Mouse (Mus musculus) forebrain, embryonic 12.5 days (tissue): ENCODE measurements around the gene Tnfrsf21. TPM values are rescaled to one million over a fixed set of nuclear protein-coding genes. Genes with fewer than 3 reads are reported as not detected.

ENCODE experiments used
- ATAC-seq: fragments of 200-750 bp; cut with Nextera tagmentation; 2 replicates; pipeline ENCODE4 v1.8.0; 2017; ENCODE audit warnings: moderate TSS enrichment; ENCODE audit not compliant: low FRiP score
- H3K27ac ChIP-seq: fragments of 300-500 bp; sonication (generic); 2 replicates; pipeline ENCODE4 v1.5.1; 2016; ENCODE audit warnings: mild to moderate bottlenecking
- H3K27me3 ChIP-seq: fragments of 300-500 bp; sonication (generic); 2 replicates; pipeline ENCODE4 v1.6.1; 2016; ENCODE audit warnings: mild to moderate bottlenecking
- H3K36me3 ChIP-seq: fragments of 300-500 bp; sonication (generic); replicated peaks from 2 replicates; pipeline ENCODE4 v1.6.1; 2016; ENCODE audit warnings: mild to moderate bottlenecking
- H3K4me1 ChIP-seq: fragments of 300-500 bp; sonication (generic); 2 replicates; pipeline ENCODE4 v1.6.1; 2016
- H3K4me2 ChIP-seq: fragments of 300-500 bp; sonication (generic); 2 replicates; pipeline ENCODE4 v1.6.1; 2016; ENCODE audit warnings: mild to moderate bottlenecking, moderate library complexity
- H3K4me3 ChIP-seq: fragments of 300-500 bp; sonication (generic); replicated peaks from 2 replicates; pipeline ENCODE4 v1.5.1; 2016; ENCODE audit warnings: mild to moderate bottlenecking
- H3K9ac ChIP-seq: fragments of 300-500 bp; sonication (generic); 2 replicates; pipeline ENCODE4 v1.6.1; 2016; ENCODE audit warnings: mild to moderate bottlenecking
- H3K9me3 ChIP-seq: fragments of 300-500 bp; sonication (generic); 2 replicates; pipeline ENCODE4 v1.6.1; 2016
- WGBS: fragments of 180-500 bp; shearing (Covaris S2); methylation state at CpG from one replicate; pipeline ENCODE4 v1.1.7; 2016; 5-methylcytosine and 5-hydroxymethylcytosine counted together
- polyA plus RNA-seq: library from polyadenylated mRNA; unstranded; fragments of >200 nt; fragmentation: Nextera tagmentation; extraction: Ambion mirVana; gene quantifications from 2 replicates; pipeline ENCODE4 v1.2.1, GENCODE M21; 2016

Gene Tnfrsf21
- polyA plus RNA-seq, 1 experiment from 2014 or later, result 39.0 TPM

DNA sequence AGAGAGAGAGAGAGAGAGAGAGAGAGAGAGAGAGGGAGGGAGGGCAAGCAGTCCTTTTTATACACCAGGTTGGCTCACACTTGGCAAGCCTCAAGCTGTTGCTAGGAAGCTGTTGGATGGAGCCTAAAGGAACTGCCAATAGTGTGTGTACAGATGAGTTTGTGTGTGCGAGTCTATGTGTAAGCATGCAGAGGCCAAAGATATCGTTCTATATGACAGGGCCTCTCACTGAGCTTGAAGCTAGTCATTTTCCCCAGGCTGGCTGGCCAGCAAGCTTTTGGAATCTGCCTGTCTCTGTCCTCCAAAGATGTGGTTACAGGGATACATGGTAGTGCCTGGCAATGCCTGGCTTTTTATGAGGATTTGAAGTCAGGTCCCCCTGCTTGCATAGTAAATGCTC, 104.7 kb downstream of the Tnfrsf21 start:
- 93% methylated on average over 2 of the region's 2 CpGs for WGBS
- no peak overlapping the region for H3K9ac ChIP-seq
- no peak for ATAC-seq
- H3K4me2 ChIP-seq, result no peak overlapping the region
- no peaks in the 10 kb centered on the region for H3K27me3 ChIP-seq
- H3K4me1 ChIP-seq, result no peaks in the 10 kb centered on the region
- H3K36me3 ChIP-seq, result no peaks in the 10 kb centered on the region
- no peaks in the 10 kb centered on the region for H3K9me3 ChIP-seq
- H3K4me3 ChIP-seq, result no peak overlapping the region
- no peak overlapping the region for H3K27ac ChIP-seq

- H3K9ac ChIP-seq, result no peak overlapping the region
- H3K9me3 ChIP-seq, result no peaks in the 10 kb centered on the region
- no peaks in the 10 kb centered on the region for H3K36me3 ChIP-seq
- no peak overlapping the region for H3K4me3 ChIP-seq
- H3K4me2 ChIP-seq, result no peak overlapping the region
- no peak overlapping the region for H3K27ac ChIP-seq
- H3K4me1 ChIP-seq, result no peaks in the 10 kb centered on the region
- ATAC-seq, result no peak
- 92% methylated on average over 3 of the region's 3 CpGs for WGBS
- no peaks in the 10 kb centered on the region for H3K27me3 ChIP-seq
Measured at GRCm38 (mm10) chr17:43128305-43128704, 112.0 kb downstream of the Tnfrsf21 start.

- ATAC-seq, result no peak
Measured at GRCm38 (mm10) chr17:43128908-43129533, 112.7 kb downstream of the Tnfrsf21 start.

DNA sequence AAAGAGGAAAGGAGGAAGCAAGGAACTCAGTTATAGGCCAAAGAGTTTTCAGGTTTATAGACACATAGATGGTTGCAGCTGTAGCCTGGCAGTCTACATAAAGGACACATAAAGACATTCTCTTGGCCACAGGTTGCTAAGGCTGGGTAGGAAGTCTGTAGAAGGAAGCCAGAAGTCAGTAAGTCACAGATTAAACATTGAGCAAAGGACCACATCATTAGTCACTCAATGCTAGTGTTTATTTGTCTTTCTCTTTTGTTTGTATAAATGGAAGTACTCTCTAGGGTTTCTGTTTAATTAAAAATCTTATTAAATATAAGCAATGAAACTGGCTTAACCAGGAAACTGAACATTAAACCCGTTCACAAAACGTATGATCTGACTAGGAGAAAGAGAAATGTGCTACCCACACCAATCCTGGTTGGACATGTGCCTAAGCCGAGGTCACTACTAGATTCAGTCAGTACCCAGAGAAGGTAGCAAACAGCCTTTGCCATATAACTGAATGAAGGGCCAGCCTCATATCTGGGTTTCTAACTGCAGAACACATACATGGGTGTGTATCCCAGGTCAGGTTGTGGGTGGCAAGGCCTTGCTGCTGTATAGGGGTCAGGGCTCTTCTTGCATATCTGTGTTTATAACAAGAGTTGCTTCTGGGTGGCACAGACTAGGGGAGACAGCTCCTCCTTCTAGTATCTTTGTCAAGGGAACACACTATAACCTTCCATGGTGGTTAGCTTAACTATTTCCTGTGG, 113.9 kb downstream of the Tnfrsf21 start:
- Histone ChIP-seq H3K4me3 (no peak overlapping the region), H3K9me3 (no peaks in the 10 kb centered on the region), H3K9ac (no peak overlapping the region), H3K4me1 (no peaks in the 10 kb centered on the region), H3K4me2 (no peak overlapping the region), H3K36me3 (no peaks in the 10 kb centered on the region), H3K27ac (no peak overlapping the region), H3K27me3 (no peaks in the 10 kb centered on the region)
- no peak for ATAC-seq
- 88% methylated on average over 3 of the region's 3 CpGs for WGBS

More at GRCm38 (mm10) chr17:43128908-43129533, 112.7 kb downstream of the Tnfrsf21 start:
- Histone ChIP-seq H3K9ac (no peak overlapping the region), H3K4me1 (no peaks in the 10 kb centered on the region), H3K27ac (no peak overlapping the region), H3K9me3 (no peaks in the 10 kb centered on the region), H3K27me3 (no peaks in the 10 kb centered on the region), H3K4me2 (no peak overlapping the region), H3K4me3 (no peak overlapping the region), H3K36me3 (no peaks in the 10 kb centered on the region)
- 94% methylated on average over 6 of the region's 7 CpGs for WGBS

DNA sequence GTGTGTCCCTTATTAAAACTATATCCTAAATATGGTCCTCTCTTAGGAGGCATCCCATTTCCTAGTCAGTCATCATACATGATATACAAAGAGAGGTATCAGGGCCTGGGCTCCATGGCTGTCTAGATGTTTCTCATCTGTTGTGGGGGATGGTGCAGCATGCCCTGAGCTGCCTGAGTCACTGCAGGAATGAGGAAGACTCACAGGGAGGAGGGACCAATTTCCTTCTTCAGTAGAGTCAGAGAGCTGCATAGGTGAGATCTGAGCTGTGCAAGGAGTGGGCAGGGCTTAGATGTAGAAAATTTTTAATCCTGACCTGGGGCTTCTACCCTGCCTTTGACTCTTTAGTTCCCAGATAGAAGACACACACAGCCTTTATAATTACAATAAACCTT, 114.5 kb downstream of the Tnfrsf21 start:
- H3K36me3 ChIP-seq, result no peaks in the 10 kb centered on the region
- ATAC-seq, result no peak
- H3K9me3 ChIP-seq, result no peaks in the 10 kb centered on the region
- no peak overlapping the region for H3K27ac ChIP-seq
- no peaks in the 10 kb centered on the region for H3K4me1 ChIP-seq
- H3K4me2 ChIP-seq, result no peak overlapping the region
- no peak overlapping the region for H3K4me3 ChIP-seq
- no peak overlapping the region for H3K9ac ChIP-seq
- H3K27me3 ChIP-seq, result no peaks in the 10 kb centered on the region

GRCm38 (mm10) chr17:43132477-43132876, 116.1 kb downstream of the Tnfrsf21 start:
- no peak overlapping the region for H3K4me3 ChIP-seq
- no peaks in the 10 kb centered on the region for H3K27me3 ChIP-seq
- no peaks in the 10 kb centered on the region for H3K9me3 ChIP-seq
- H3K9ac ChIP-seq, result no peak overlapping the region
- ATAC-seq, result no peak
- H3K4me2 ChIP-seq, result no peak overlapping the region
- WGBS, result 83% methylated on average over 5 of the region's 5 CpGs
- H3K4me1 ChIP-seq, result no peaks in the 10 kb centered on the region
- no peaks in the 10 kb centered on the region for H3K36me3 ChIP-seq
- H3K27ac ChIP-seq, result no peak overlapping the region

GRCm38 (mm10) chr17:43133106-43133505, 116.8 kb downstream of the Tnfrsf21 start:
- H3K9ac ChIP-seq, result no peak overlapping the region
- no peaks in the 10 kb centered on the region for H3K4me1 ChIP-seq
- H3K27ac ChIP-seq, result no peak overlapping the region
- no peaks in the 10 kb centered on the region for H3K36me3 ChIP-seq
- no peaks in the 10 kb centered on the region for H3K9me3 ChIP-seq
- no peak overlapping the region for H3K4me3 ChIP-seq
- no peaks in the 10 kb centered on the region for H3K27me3 ChIP-seq
- ATAC-seq, result no peak
- WGBS, result 85% methylated on average over 4 of the region's 4 CpGs
- no peak overlapping the region for H3K4me2 ChIP-seq

GRCm38 (mm10) chr17:43134991-43135390, 118.6 kb downstream of the Tnfrsf21 start:
- Histone ChIP-seq H3K27ac (no peak overlapping the region), H3K36me3 (no peaks in the 10 kb centered on the region), H3K4me1 (no peaks in the 10 kb centered on the region), H3K9me3 (no peaks in the 10 kb centered on the region), H3K9ac (no peak overlapping the region), H3K4me2 (no peak overlapping the region), H3K4me3 (no peak overlapping the region), H3K27me3 (no peaks in the 10 kb centered on the region)
- ATAC-seq, result no peak
- 79% methylated on average over 4 of the region's 4 CpGs for WGBS

- 52% methylated on average over 7 of the region's 7 CpGs for WGBS
- no peaks in the 10 kb centered on the region for H3K4me1 ChIP-seq
- ATAC-seq, result 0 out of 2 replicates have a peak, but pooled peaks have one; percentile 39
Measured at GRCm38 (mm10) chr17:43135398-43136265, 119.3 kb downstream of the Tnfrsf21 start.

DNA sequence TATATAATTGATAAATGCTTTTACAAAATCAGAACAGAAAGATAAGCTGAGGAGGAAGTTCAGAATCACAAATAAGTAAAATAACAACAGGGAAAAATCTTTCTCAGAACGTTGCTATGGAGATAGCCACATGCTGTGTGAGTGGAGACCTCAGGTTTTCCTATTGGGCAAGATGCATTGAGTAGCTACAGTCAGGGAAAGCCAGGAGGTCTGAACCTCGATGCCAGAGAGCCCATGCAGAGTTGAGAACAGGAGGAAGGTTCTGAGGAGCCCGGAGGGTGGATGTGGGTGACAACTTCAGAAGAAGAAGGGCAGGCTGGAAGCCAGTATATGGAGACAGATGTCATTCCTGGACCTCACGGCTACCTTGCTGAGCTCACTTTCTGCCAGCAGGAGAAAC, 120.4 kb downstream of the Tnfrsf21 start:
- Histone ChIP-seq H3K27ac (no peak overlapping the region), H3K36me3 (no peaks in the 10 kb centered on the region), H3K4me1 (no peaks in the 10 kb centered on the region), H3K27me3 (no peaks in the 10 kb centered on the region), H3K4me2 (no peak overlapping the region), H3K9me3 (no peaks in the 10 kb centered on the region), H3K9ac (no peak overlapping the region), H3K4me3 (no peak overlapping the region)
- no peak for ATAC-seq
- 61% methylated on average over 4 of the region's 4 CpGs for WGBS

More at GRCm38 (mm10) chr17:43135398-43136265, 119.3 kb downstream of the Tnfrsf21 start:
- H3K27me3 ChIP-seq, result no peaks in the 10 kb centered on the region
- H3K9me3 ChIP-seq, result no peaks in the 10 kb centered on the region
- no peaks in the 10 kb centered on the region for H3K36me3 ChIP-seq
- H3K4me2 ChIP-seq, result no peak overlapping the region
- no peak overlapping the region; the same call in 1 of the 2 replicates for H3K27ac ChIP-seq
- H3K9ac ChIP-seq, result no peak overlapping the region
- no peak overlapping the region for H3K4me3 ChIP-seq

DNA sequence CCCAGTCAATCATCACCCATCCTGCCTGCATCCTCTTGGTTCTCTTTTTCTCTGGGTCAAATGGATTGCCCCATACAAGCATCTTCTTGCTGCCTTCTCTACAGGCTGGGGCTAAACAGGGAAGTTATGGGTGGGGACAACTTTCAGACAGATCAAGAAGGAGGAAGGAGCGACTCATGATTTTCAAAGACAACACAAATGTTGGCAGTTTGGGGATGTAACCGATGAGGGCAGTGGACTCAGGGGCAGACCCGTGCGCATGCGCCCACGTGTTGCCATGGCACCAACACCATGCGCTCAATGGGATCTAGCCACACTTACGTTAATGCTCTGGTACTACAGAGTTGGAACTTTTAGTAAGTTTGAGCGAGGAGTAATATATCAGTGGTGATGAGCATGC, 121.5 kb downstream of the Tnfrsf21 start:
- no peaks in the 10 kb centered on the region for H3K4me1 ChIP-seq
- H3K27ac ChIP-seq, result no peak overlapping the region
- WGBS, result 98% methylated on average over 9 of the region's 9 CpGs
- no peak overlapping the region for H3K4me3 ChIP-seq
- no peak overlapping the region for H3K4me2 ChIP-seq
- ATAC-seq, result no peak
- no peak overlapping the region for H3K9ac ChIP-seq
- no peaks in the 10 kb centered on the region for H3K27me3 ChIP-seq
- no peaks in the 10 kb centered on the region for H3K36me3 ChIP-seq
- H3K9me3 ChIP-seq, result no peaks in the 10 kb centered on the region

GRCm38 (mm10) chr17:43138356-43138755, 122.0 kb downstream of the Tnfrsf21 start:
- no peak overlapping the region for H3K4me2 ChIP-seq
- no peaks in the 10 kb centered on the region for H3K4me1 ChIP-seq
- no peak overlapping the region for H3K27ac ChIP-seq
- WGBS, result 92% methylated on average over 7 of the region's 7 CpGs
- ATAC-seq, result no peak
- H3K9ac ChIP-seq, result no peak overlapping the region
- H3K9me3 ChIP-seq, result no peaks in the 10 kb centered on the region
- no peaks in the 10 kb centered on the region for H3K36me3 ChIP-seq
- no peaks in the 10 kb centered on the region for H3K27me3 ChIP-seq
- no peak overlapping the region for H3K4me3 ChIP-seq
